Mouse (Mus musculus) layer of hippocampus, adult 2 months (tissue): ENCODE results near the gene Ccn1. TPM values are rescaled to one million over a fixed set of nuclear protein-coding genes. Genes with fewer than 3 reads are reported as not detected.
A peak's percentile ranks its signal among the peaks of the same experiment; 100 is the strongest.

Experiments used
- DNase-seq, 2 experiments: peaks; one replicate each; pipeline ENCODE4 v3.0.0; 2022; ENCODE audit warnings: low spot score in 2 of 2
- H3K27ac ChIP-seq: fragments of 200-600 bp; 2 replicates; pipeline ENCODE4 v1.8.1; 2022
- H3K4me3 ChIP-seq: fragments of 200-600 bp; 2 replicates; pipeline ENCODE4 v1.8.1; 2022; ENCODE audit warnings: mild to moderate bottlenecking
- CTCF ChIP-seq: fragments of 200-600 bp; conservative IDR thresholded peaks from 2 replicates; pipeline ENCODE4 v1.8.1; 2022; ENCODE audit warnings: antibody characterized with exemption, mild to moderate bottlenecking, moderate library complexity
- total RNA-seq, 2 experiments: library from RNA; stranded (reverse); gene quantifications; 2 replicates each; pipeline ENCODE4 v1.2.3; 2021

Ccn1 gene
- total RNA-seq, 2 experiments from 2014 or later, result 3.6 to 4.0 TPM

DNA sequence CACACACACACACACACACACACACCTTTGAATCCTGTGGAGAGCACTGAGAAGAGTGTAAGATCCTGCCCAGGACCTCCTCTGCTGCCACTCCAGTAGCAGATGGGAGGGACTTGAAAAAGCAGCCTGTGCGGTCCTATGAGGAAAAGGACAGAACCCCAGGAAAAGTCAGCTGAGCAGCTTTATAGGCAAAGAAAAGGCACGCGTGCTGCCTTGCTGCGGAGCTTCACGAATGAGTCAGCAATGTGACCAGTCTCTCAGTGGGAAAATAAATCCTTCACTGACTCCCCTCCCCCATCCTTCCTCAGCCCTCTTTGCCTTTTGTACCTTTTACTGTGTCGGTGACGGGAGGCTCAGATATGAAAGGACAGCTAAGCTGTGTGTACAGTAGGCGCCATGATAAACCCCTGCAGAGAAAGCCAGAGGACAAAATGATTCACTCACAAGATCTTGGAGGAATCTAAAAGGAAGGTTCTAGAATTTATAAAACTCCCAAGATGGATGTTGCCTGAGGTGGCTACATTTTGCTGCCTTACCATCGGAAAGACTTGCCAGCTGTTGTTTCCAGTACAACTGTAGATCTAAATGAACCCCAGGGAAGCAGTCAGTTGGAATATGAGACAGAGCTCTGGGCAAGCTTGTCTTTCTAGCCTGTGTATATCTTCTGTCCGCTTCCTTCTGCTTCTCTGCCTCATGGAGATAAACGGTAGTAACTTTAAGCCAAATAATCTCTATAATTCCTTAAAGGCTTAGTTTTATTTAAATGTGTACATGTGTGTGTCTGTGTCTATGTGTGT lies 47.2 kb downstream of the Ccn1 start:
- no peak overlapping the region for H3K27ac ChIP-seq
- no peak for TF ChIP-seq CTCF

DNA sequence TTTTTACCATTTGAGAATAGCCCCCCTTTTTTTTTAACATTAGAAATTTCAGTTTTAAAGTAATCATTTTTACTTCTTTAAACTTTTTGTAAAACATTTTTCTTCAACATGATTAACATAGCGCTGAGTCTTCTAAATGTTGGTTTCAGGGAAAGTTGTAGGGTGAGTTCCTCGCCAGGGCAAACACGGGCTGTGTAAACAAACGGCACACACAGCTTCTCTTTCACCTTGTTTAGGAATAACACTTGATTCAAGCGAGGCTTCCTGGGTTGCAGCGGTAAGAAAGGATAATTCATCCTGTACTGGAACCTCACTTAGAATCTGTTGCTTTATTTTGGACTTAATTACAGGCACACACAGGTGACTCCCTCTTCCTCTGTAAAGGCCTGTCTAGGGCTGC lies 48.4 kb downstream of the Ccn1 start:
- H3K27ac ChIP-seq, result no peak overlapping the region
- no peak overlapping the region for H3K4me3 ChIP-seq
- TF ChIP-seq CTCF, result no peak
- DNase-seq, result no peak

More for the DNA sequence above, 47.2 kb downstream of the Ccn1 start:
- DNase-seq, result no peak
- H3K4me3 ChIP-seq, result no peak overlapping the region

DNA sequence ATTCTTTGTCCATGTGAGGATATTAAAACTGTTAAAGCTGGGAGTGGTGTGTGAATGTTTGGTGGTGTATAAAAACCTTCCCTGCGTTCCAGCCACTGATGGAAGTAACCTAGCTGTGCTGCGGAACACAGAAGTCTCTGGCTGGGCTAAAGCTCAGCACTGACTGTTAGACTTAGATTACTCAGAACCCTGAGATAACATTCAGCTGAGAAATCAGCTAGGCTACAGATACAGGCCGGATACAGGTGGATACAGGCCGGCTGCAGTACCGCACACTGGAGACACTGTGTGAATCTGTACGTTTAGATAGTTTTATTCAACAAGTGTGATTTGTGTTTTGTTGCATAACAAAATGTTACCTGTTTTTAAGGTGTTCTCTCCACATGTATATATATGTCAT lies 49.0 kb downstream of the Ccn1 start:
- no peak for DNase-seq
- no peak overlapping the region for H3K4me3 ChIP-seq
- no peak overlapping the region for H3K27ac ChIP-seq
- TF ChIP-seq CTCF, result no peak

DNA sequence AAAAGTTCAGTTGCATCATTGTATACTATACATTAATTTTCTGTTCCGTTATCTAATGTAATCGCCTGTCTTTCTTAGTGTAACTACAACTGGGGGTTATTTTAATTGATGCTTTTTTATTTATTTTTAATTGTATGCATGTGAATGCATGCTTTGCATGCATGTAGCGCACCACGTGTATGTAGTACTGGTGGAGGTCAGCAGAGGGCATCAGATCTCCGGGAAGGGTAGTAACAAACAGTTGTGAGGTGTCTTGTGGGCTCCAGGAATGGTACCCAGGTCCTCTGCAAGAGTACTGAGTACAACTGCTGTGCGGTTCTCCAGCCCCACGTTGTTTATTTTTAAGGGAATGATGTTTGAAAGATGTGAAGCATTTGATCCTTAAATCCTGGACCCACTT lies 50.7 kb downstream of the Ccn1 start:
- H3K4me3 ChIP-seq, result no peak overlapping the region
- 0 out of 2 replicates have a peak, but pooled peaks have one; percentile 30 for TF ChIP-seq CTCF
- DNase-seq, result no peak

More for the DNA sequence above, 50.7 kb downstream of the Ccn1 start:
- no peak overlapping the region for H3K27ac ChIP-seq

Other genes starting within 250 kb of the Ccn1 start
- gene Znhit6, start 73.8 kb downstream of the Ccn1 start, total RNA-seq, result 10 to 100 TPM; 17.1 to 20.0 TPM
- 10 to 100 TPM; 51.8 to 52.9 TPM for gene Ddah1, start 108.7 kb upstream of the Ccn1 start, total RNA-seq